Mouse (Mus musculus) heart, postnatal 0 days (tissue): ENCODE results near the gene Eme2.

Experiments
- CTCF ChIP-seq: IDR thresholded peaks from 2 replicates; pipeline ENCODE4 v1.5.1; 2016; ENCODE audit warnings: antibody characterized with exemption, control low read depth, low read depth
- EP300 ChIP-seq: IDR thresholded peaks from 2 replicates; pipeline ENCODE4 v1.6.1; 2016; ENCODE audit warnings: antibody characterized with exemption, low read depth

DNA sequence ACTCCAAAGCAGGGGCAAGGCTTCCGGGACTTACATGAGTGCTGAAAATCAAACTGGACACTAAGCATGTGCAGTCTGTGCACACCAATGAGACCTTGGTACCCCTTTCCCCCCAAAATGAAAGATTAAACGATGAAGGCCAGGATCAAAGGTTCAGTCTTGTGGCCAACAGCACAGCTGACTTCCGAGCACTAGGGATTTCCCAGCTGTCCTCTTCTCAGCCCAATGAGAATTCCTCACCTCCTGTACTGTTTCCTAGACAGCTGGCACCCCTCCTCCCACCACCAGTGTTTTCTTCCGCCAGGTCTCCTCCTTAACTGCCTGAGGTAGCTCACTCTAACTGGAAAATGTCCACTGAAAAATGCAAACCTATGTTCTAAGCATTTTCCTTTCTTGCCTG lies 38.3 kb upstream of the Eme2 start:
- no peak for TF ChIP-seq CTCF
- TF ChIP-seq EP300 = no peak
